Mouse (Mus musculus) forebrain, embryonic 12.5 days (tissue): ENCODE data around the gene Rasl10b. TPM values are rescaled to one million over a fixed set of nuclear protein-coding genes. Genes with fewer than 3 reads are reported as not detected.

Experiments
- ATAC-seq: fragments of 200-750 bp; cut with Nextera tagmentation; 2 replicates; pipeline ENCODE4 v1.8.0; 2017; ENCODE audit warnings: moderate TSS enrichment; ENCODE audit not compliant: low FRiP score
- H3K27ac ChIP-seq: fragments of 300-500 bp; sonication (generic); 2 replicates; pipeline ENCODE4 v1.5.1; 2016; ENCODE audit warnings: mild to moderate bottlenecking
- H3K27me3 ChIP-seq: fragments of 300-500 bp; sonication (generic); 2 replicates; pipeline ENCODE4 v1.6.1; 2016; ENCODE audit warnings: mild to moderate bottlenecking
- H3K36me3 ChIP-seq: fragments of 300-500 bp; sonication (generic); replicated peaks from 2 replicates; pipeline ENCODE4 v1.6.1; 2016; ENCODE audit warnings: mild to moderate bottlenecking
- H3K4me1 ChIP-seq: fragments of 300-500 bp; sonication (generic); 2 replicates; pipeline ENCODE4 v1.6.1; 2016
- H3K4me2 ChIP-seq: fragments of 300-500 bp; sonication (generic); 2 replicates; pipeline ENCODE4 v1.6.1; 2016; ENCODE audit warnings: mild to moderate bottlenecking, moderate library complexity
- H3K4me3 ChIP-seq: fragments of 300-500 bp; sonication (generic); replicated peaks from 2 replicates; pipeline ENCODE4 v1.5.1; 2016; ENCODE audit warnings: mild to moderate bottlenecking
- H3K9ac ChIP-seq: fragments of 300-500 bp; sonication (generic); 2 replicates; pipeline ENCODE4 v1.6.1; 2016; ENCODE audit warnings: mild to moderate bottlenecking
- H3K9me3 ChIP-seq: fragments of 300-500 bp; sonication (generic); 2 replicates; pipeline ENCODE4 v1.6.1; 2016
- WGBS: fragments of 180-500 bp; shearing (Covaris S2); methylation state at CpG from one replicate; pipeline ENCODE4 v1.1.7; 2016; 5-methylcytosine and 5-hydroxymethylcytosine counted together
- polyA plus RNA-seq: library from polyadenylated mRNA; unstranded; fragments of >200 nt; fragmentation: Nextera tagmentation; extraction: Ambion mirVana; gene quantifications from 2 replicates; pipeline ENCODE4 v1.2.1, GENCODE M21; 2016

Rasl10b gene
- polyA plus RNA-seq, 1 experiment from 2014 or later = 11.0 TPM

DNA sequence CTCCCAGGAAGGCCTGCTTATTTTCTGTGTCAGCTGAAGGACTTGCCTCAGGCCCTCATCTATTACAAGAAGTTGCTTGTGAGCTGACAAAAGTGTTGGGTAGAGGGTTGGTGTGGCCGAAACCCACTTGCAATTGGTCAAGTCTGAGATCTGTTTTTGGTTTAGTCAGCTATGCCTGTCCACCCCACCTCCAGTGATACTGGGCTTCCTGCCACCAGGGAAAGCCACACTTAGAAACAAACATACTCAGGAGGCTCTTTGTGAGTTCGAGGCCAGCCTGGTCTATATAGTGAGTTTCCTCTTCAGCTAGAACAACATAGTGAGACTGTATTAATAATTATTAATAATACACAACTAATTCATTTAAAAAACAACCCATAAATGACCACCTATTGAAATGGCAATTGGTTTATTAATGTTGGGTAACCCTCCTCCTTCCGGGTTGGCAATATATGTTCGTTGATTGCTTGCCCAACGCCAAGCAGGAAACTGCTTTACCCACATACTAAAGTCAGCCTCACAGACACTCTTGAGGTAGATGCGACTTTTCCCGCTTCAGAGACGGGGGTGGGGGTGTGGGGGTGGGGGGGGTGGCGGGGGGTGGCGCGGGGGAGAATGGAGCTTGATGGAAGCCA, 30.6 kb downstream of the Rasl10b start:
- Histone ChIP-seq H3K36me3 (no peaks in the 10 kb centered on the region), H3K9me3 (no peaks in the 10 kb centered on the region), H3K4me1 (peaks cover 20% of the 10 kb centered on the region), H3K27me3 (peaks cover 64% of the 10 kb centered on the region), H3K4me3 (peak overlapping the region; percentile 60), H3K27ac (no peak overlapping the region), H3K4me2 (peak overlapping the region; percentile 94), H3K9ac (peak overlapping the region; percentile 54; the same call in 1 of the 2 replicates)
- ATAC-seq = no peak
- 32% methylated on average over 11 of the region's 11 CpGs for WGBS

DNA sequence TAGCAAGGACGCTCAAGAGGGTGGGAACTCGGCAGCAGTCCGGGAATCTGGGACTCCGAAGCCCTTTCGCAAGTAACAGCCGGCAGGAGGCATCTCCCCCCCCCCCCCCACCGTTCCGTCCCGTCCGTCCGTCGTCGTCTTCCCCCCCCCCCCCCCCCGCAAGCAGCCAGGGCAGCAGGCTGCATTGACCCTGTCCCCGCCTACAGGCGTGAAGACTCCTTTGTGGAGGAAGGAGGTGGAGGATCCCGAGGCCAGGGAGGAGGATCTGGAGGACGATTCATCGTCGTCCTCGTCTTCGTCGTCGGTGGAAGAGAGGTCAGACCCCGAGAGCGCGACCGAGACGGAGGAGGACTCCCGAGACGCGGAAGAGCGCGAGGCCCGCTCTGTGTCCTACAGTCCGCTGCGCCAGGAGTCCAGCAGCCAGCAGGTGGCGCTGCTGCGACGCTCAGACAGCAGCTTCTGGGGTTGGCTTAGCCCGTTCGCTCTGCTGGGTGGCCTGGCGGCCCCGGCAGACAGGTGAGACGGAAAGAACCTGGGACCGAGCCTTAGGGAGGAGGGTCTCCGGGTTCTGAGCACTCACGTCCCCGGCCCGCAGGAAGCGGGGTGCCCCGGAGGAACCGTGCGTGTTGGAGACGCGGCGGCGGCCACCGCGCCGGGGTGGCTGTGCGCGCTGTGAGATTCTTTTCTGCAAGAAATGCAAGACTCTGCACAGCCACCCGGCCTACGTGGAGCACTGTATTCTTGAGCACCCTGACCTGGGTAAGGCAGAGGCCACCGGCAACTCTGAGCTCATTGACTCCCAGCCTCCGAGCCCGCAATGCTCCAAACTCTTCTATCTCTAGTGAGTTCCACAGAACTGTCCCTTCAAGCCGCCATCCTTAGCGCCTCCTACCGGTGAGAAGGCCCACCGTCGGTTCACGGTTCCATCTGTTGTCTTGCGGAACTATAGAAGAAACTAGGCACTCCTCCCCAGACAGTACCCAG, 31.4 kb downstream of the Rasl10b start:
- H3K4me3 ChIP-seq = peak overlapping the region; percentile 60
- H3K27ac ChIP-seq = no peak overlapping the region
- peaks cover 71% of the 10 kb centered on the region for H3K27me3 ChIP-seq

GRCm38 (mm10) chr11:83441235-83441634, 32.3 kb downstream of the Rasl10b start:
- ATAC-seq = no peak
- Histone ChIP-seq H3K27me3 (peaks cover 73% of the 10 kb centered on the region), H3K9me3 (no peaks in the 10 kb centered on the region), H3K36me3 (no peaks in the 10 kb centered on the region), H3K4me3 (no peak overlapping the region; the same call in 1 of the 2 replicates), H3K27ac (no peak overlapping the region), H3K4me2 (no peak overlapping the region), H3K9ac (no peak overlapping the region), H3K4me1 (peaks cover 23% of the 10 kb centered on the region)
- 35% methylated on average over 7 of the region's 7 CpGs for WGBS

More for the DNA sequence above, 31.4 kb downstream of the Rasl10b start:
- Histone ChIP-seq H3K4me2 (peak overlapping the region; percentile 94), H3K9me3 (no peaks in the 10 kb centered on the region), H3K4me1 (peaks cover 23% of the 10 kb centered on the region), H3K36me3 (no peaks in the 10 kb centered on the region), H3K9ac (peak overlapping the region; percentile 54)
- under 1% methylated on average over 63 of the region's 75 CpGs for WGBS
- peak; percentile 94 for ATAC-seq

DNA sequence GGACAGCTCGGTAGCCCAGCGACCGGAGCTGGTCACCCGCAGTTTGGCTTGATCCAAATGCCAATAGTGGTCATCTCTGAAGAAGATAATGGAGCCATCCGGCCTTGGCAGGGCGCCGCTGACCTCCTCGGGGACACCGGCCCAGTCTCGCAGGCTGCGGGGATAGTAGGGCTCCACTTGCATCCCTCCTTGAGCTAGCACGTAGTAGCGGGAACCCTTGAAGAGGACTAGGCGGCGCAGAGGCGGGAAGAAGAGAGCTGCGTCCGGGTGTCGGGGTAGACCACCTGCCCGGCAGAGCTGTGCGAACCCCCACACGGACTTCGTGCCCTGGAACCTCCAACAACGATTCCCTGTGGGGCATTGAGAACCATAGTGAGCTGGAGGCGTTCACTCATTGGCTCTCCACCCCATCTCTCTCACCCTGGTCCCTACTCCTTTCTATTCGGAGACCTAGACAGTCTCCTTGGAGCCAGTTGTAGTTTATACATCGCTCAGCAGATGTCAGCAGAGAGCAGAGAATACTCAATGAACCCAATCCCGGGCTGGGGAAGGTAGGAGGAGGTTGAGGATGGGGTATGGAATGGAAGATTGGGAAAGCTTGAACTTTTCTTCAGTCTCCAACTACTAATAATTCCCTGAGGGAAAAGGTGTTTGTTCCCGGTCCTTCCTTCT, 33.8 kb downstream of the Rasl10b start:
- peaks cover 81% of the 10 kb centered on the region for H3K27me3 ChIP-seq
- H3K4me2 ChIP-seq = peak overlapping the region; percentile 48
- no peaks in the 10 kb centered on the region for H3K36me3 ChIP-seq
- 14% methylated on average over 29 of the region's 29 CpGs for WGBS
- H3K4me3 ChIP-seq = peak overlapping the region; percentile 23
- H3K9ac ChIP-seq = no peak overlapping the region
- H3K9me3 ChIP-seq = no peaks in the 10 kb centered on the region
- 0 out of 2 replicates have a peak, but pooled peaks have one; percentile 42 for ATAC-seq
- peaks cover 23% of the 10 kb centered on the region for H3K4me1 ChIP-seq
- H3K27ac ChIP-seq = no peak overlapping the region

- Histone ChIP-seq H3K9ac (no peak overlapping the region), H3K4me2 (no peak overlapping the region), H3K4me3 (no peak overlapping the region), H3K36me3 (no peaks in the 10 kb centered on the region), H3K27ac (no peak overlapping the region), H3K4me1 (peaks cover 32% of the 10 kb centered on the region), H3K27me3 (peaks cover 77% of the 10 kb centered on the region), H3K9me3 (no peaks in the 10 kb centered on the region)
- ATAC-seq = no peak
- 11% methylated on average over 7 of the region's 7 CpGs for WGBS
These were observed 34.9 kb downstream of the Rasl10b start for GRCm38 (mm10) chr11:83443824-83444223.

- WGBS = 26% methylated on average over 19 of the region's 19 CpGs
- Histone ChIP-seq H3K9me3 (no peaks in the 10 kb centered on the region), H3K27ac (no peak overlapping the region), H3K4me3 (peak overlapping the region; percentile 19), H3K9ac (no peak overlapping the region), H3K27me3 (peaks cover 70% of the 10 kb centered on the region), H3K36me3 (no peaks in the 10 kb centered on the region), H3K4me1 (peaks cover 35% of the 10 kb centered on the region), H3K4me2 (peak overlapping the region; percentile 35)
- ATAC-seq = no peak
These were observed 36.1 kb downstream of the Rasl10b start for GRCm38 (mm10) chr11:83445001-83445400.

DNA sequence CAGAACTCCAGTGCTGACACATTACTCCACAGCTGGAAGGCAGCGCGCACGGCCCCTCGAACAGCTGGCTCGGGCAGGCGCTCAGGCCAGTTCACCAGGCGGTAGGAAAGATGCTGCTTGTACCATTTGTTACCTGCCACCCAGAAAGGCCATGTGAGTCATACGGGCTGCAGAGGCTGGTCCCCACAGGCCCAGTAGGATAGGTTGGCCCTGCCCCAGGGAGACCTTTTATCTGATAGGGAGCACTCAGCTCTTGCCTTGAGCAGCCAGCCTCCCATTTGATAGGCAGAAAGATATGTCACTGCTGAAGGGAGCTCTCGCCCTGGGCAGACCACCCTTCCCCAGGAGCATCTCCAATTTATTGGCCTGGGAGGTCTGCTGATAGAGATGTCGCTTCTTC, 38.7 kb downstream of the Rasl10b start:
- H3K4me3 ChIP-seq = no peak overlapping the region
- H3K27ac ChIP-seq = no peak overlapping the region
- 75% methylated on average over 10 of the region's 10 CpGs for WGBS
- ATAC-seq = no peak
- H3K36me3 ChIP-seq = no peaks in the 10 kb centered on the region
- no peaks in the 10 kb centered on the region for H3K9me3 ChIP-seq
- peaks cover 23% of the 10 kb centered on the region for H3K4me1 ChIP-seq
- H3K27me3 ChIP-seq = peaks cover 50% of the 10 kb centered on the region
- no peak overlapping the region for H3K9ac ChIP-seq
- H3K4me2 ChIP-seq = no peak overlapping the region

DNA sequence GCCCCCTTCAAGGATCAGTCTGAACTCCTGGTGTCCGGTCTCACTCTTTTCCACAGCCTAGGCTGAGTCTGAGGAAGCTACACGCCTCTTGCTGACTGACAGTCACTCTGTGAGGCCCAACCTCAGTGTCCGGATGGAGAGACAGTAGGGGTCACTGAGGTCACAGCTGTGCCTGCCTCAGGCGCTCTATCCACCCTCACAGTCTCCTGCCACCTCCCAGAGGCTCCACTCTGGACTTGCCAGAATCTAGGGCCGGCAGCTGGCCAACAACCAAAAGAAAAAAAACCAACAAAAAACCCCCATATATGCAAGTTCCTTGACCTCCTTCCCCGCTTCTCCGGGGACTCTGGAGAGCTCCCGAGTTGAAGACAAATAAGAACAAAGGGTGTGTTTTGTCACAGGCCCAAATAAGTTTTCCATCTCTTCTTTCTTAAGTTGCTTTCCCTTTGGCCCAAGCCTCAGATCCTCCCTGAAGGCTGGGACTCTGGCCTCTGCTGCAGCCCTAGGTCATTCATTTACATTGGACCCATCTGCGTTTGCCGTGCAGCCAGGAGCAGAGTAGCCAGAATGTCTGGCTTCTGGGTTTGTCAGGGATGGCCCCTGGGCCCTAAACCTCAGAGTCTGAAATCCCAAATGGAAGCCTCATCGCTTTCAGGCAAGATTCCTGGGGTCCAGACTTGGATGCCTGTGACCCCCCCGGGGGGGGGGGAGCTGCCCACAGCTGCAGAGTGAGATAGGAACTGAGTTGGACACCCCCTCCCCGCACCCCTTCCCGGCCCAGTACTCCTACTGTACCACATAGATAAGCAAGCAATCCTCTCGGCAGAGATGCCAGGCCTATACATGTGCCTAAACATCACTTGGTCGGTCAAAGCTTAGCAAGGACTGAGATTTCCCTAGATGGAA, 39.3 kb downstream of the Rasl10b start:
- H3K36me3 ChIP-seq = no peaks in the 10 kb centered on the region

GRCm38 (mm10) chr11:83448927-83449236, 39.9 kb downstream of the Rasl10b start:
- ATAC-seq = no peak
- no peak overlapping the region for H3K9ac ChIP-seq
- peaks cover 17% of the 10 kb centered on the region for H3K4me1 ChIP-seq
- H3K36me3 ChIP-seq = no peaks in the 10 kb centered on the region
- H3K27me3 ChIP-seq = peaks cover 40% of the 10 kb centered on the region
- H3K9me3 ChIP-seq = no peaks in the 10 kb centered on the region
- H3K4me2 ChIP-seq = no peak overlapping the region
- H3K27ac ChIP-seq = 0 out of 2 replicates have a peak overlapping the region, but pooled peaks have one; percentile 19
- no peak overlapping the region for H3K4me3 ChIP-seq

More for the DNA sequence above, 39.3 kb downstream of the Rasl10b start:
- no peak for ATAC-seq
- H3K4me2 ChIP-seq = no peak overlapping the region
- no peak overlapping the region for H3K9ac ChIP-seq
- 57% methylated on average over 16 of the region's 16 CpGs for WGBS
- H3K27ac ChIP-seq = 0 out of 2 replicates have a peak overlapping the region, but pooled peaks have one; percentile 19
- H3K27me3 ChIP-seq = peaks cover 46% of the 10 kb centered on the region
- no peak overlapping the region for H3K4me3 ChIP-seq
- H3K9me3 ChIP-seq = no peaks in the 10 kb centered on the region
- peaks cover 20% of the 10 kb centered on the region for H3K4me1 ChIP-seq

DNA sequence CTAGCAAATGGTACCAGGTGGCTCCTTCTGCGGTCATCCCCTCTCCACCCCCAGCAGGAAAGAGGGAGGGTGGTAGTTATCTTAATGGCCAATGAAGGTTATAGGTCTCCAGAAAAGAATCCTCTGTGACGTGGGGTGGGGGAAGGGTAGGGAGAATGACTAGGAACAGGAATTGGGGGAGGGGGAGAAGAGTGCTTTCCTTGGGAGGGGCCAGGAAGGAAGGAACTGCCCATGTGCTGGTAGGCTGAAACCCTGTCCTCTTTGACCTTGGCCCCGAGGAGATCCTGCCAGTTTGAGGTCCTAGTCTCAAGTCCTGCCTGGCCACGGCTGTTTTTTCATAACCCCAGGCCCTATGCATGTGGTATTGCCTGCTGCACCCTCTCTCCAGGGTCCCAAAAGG, 40.4 kb downstream of the Rasl10b start:
- H3K27me3 ChIP-seq = peaks cover 36% of the 10 kb centered on the region
- no peak overlapping the region for H3K4me2 ChIP-seq
- H3K9me3 ChIP-seq = no peaks in the 10 kb centered on the region
- WGBS = 57% methylated on average over 4 of the region's 4 CpGs
- no peak overlapping the region for H3K9ac ChIP-seq
- no peak for ATAC-seq
- no peak overlapping the region for H3K4me3 ChIP-seq
- no peak overlapping the region for H3K27ac ChIP-seq
- peaks cover 15% of the 10 kb centered on the region for H3K4me1 ChIP-seq
- no peaks in the 10 kb centered on the region for H3K36me3 ChIP-seq

DNA sequence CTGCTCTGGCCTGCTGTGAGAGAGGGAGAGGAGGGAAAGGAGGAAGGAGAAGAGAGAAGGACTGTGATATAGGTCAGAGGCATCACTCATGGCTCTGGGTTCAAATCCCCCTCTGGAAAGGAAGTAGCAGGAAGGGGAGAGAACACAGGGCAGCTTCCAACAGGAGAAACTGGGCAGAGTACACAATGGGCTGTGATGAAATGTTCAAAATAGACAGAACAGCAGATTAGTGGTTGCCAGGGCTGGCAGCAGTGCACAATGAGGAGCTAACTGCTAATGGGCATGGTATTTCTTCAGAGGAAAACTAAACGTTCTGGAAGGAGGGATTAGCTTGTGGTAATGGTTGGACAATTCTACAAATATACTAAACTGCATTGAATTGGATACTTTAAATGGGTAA, 41.6 kb downstream of the Rasl10b start:
- ATAC-seq = no peak
- no peaks in the 10 kb centered on the region for H3K9me3 ChIP-seq
- no peaks in the 10 kb centered on the region for H3K36me3 ChIP-seq
- no peak overlapping the region for H3K4me2 ChIP-seq
- H3K4me3 ChIP-seq = no peak overlapping the region
- peaks cover 12% of the 10 kb centered on the region for H3K4me1 ChIP-seq
- 14% methylated on average over 1 of the region's 1 CpGs for WGBS
- H3K27ac ChIP-seq = no peak overlapping the region
- H3K9ac ChIP-seq = no peak overlapping the region
- peaks cover 26% of the 10 kb centered on the region for H3K27me3 ChIP-seq
